Mouse (Mus musculus): ENCODE data around the gene Zdhhc14. TPM values are rescaled to one million over a fixed set of nuclear protein-coding genes. Genes with fewer than 3 reads are reported as not detected.
A peak's percentile ranks its signal among the peaks of the same experiment; 100 is the strongest.

The Zdhhc14 gene
- total and polyA plus RNA-seq, 3 experiments: 0.34 to 1.3 (median 0.35) TPM

DNA sequence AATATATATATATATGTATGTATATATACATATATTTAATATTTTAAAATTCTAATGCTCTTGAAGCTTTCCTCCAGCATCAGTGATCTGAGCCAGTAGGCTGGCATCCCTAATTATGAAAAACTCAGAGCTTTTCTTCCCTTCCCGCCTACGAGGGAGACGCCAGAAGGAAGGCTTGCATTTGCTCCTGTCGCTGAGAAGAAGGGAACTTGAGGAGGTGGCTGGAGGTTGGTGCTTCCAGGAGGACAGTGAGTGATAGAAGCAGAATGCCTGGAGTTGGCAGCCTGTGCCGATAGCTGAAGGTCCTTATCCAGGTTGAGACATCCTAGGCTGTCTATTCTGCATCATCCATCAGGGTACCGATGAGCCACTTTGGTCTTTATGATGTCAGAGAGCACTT is 37.2 kb downstream of the Zdhhc14 start:
- no peak for TF ChIP-seq KAT2A (IDR thresholded peaks at IDR 0.05; ENCODE audit: insufficient replicate concordance, low read length)
- no peak for TF ChIP-seq JUN (IDR thresholded peaks at IDR 0.05; ENCODE audit: insufficient read depth, low read depth, low read length)
- TF ChIP-seq ZMIZ1 (IDR thresholded peaks at IDR 0.05; ENCODE audit: low read depth, low read length): no peak
- no peak for TF ChIP-seq JUND (conservative IDR thresholded peaks at IDR 0.05; ENCODE audit: low read depth, low read length)
- no peak for TF ChIP-seq ELF1 (IDR thresholded peaks at IDR 0.05; ENCODE audit: low read depth, low read length)
- no peak for TF ChIP-seq CHD2 (IDR thresholded peaks at IDR 0.05; ENCODE audit: low read length)
- TF ChIP-seq MAFK (IDR thresholded peaks at IDR 0.05; ENCODE audit: insufficient replicate concordance, low read length): no peak
- TF ChIP-seq IRF4 (IDR thresholded peaks at IDR 0.05; ENCODE audit: low read depth, low read length): no peak
- TF ChIP-seq NELFE (IDR thresholded peaks at IDR 0.05; ENCODE audit: low read depth, low read length): no peak
- no peak for TF ChIP-seq MEF2A (IDR thresholded peaks at IDR 0.05; ENCODE audit: borderline replicate concordance, low read depth, low read length)
- TF ChIP-seq BHLHE40 (IDR thresholded peaks at IDR 0.05; ENCODE audit: low read depth, low read length): no peak
- no peak for TF ChIP-seq MAX (IDR thresholded peaks at IDR 0.05; ENCODE audit: low read length)
- TF ChIP-seq GABPA (IDR thresholded peaks at IDR 0.05; ENCODE audit: insufficient replicate concordance, low read depth, low read length): no peak
- TF ChIP-seq RCOR1 (conservative IDR thresholded peaks at IDR 0.05; ENCODE audit: low read depth, low read length): no peak
- TF ChIP-seq USF2 (conservative IDR thresholded peaks at IDR 0.05; ENCODE audit: low read depth, low read length): no peak
- Histone ChIP-seq H3K36me3 (replicated peaks in 1 of 2; ENCODE audit: control insufficient read depth in 1 of 2, insufficient read depth in 1 of 2, low read length in 1 of 2) (no peaks in the 10 kb centered on the region), H3K79me2 (replicated peaks; ENCODE audit: control insufficient read depth, extremely low read depth, insufficient read depth, poor library complexity, severe bottlenecking) (no peaks in the 10 kb centered on the region), H3K4me1 (ENCODE audit: control insufficient read depth in 1 of 2, insufficient read depth in 2 of 2) (no peaks in the 10 kb centered on the region), H3K9ac (ENCODE audit: insufficient read depth, low read depth) (no peak overlapping the region), H3K4me2 (ENCODE audit: insufficient read depth, low read depth, poor library complexity, severe bottlenecking) (no peak overlapping the region), H3K27ac (ENCODE audit: insufficient read depth, low read depth) (no peak overlapping the region), H3K27me3 (replicated peaks) (no peaks in the 10 kb centered on the region), H3K9me3 (replicated peaks; ENCODE audit: low read length) (no peaks in the 10 kb centered on the region), H3K4me3 (replicated peaks in 1 of 3; ENCODE audit: low read depth in 2 of 3, low read length in 2 of 3, poor library complexity in 1 of 3) (no peak overlapping the region)
- no peak for DNase-seq (ENCODE audit: extremely low read depth)
- dilution Hi-C loops (cut with MboI; ENCODE audit: extremely low pct_ligation_motif_present, extremely low pct_unique_long_range_greater_than_20kb, low sequenced_read_pairs): no loop called here
- in situ Hi-C loops (cut with MboI; ENCODE audit: low pct_ligation_motif_present, low pct_unique_long_range_greater_than_20kb, low sequenced_read_pairs): no loop called here

DNA sequence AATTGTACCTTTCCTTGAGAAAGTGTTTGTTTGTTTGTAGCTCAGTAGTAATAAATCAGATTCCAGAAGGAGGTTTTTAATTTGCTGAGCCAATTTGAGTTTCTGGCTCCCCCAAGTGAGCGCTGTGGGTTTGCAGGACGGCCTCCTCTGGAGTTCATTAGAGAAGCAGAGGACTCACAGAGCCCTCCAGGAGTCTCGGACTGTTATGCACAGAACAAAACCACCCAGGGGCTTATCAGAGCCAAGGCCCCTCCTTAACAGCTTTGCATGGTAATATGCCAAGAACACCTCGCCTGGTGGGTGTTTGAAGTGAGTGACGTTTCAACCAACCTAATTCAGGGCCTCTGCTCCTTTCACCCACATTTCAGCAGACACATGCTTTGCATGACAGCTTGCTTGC is 40.5 kb downstream of the Zdhhc14 start:
- dilution Hi-C loops (cut with MboI; ENCODE audit: extremely low pct_ligation_motif_present, extremely low pct_unique_long_range_greater_than_20kb, low sequenced_read_pairs) (no loop called here), in situ Hi-C loops (cut with MboI; ENCODE audit: low pct_ligation_motif_present, low pct_unique_long_range_greater_than_20kb, low sequenced_read_pairs) (no loop called here)
- Histone ChIP-seq H3K4me1 (ENCODE audit: control insufficient read depth in 1 of 2, insufficient read depth in 2 of 2) (no peaks in the 10 kb centered on the region), H3K27me3 (replicated peaks) (no peaks in the 10 kb centered on the region), H3K9ac (ENCODE audit: insufficient read depth, low read depth) (no peak overlapping the region), H3K36me3 (replicated peaks in 1 of 2; ENCODE audit: control insufficient read depth in 1 of 2, insufficient read depth in 1 of 2, low read length in 1 of 2) (no peaks in the 10 kb centered on the region), H3K79me2 (replicated peaks; ENCODE audit: control insufficient read depth, extremely low read depth, insufficient read depth, poor library complexity, severe bottlenecking) (no peaks in the 10 kb centered on the region), H3K4me2 (ENCODE audit: insufficient read depth, low read depth, poor library complexity, severe bottlenecking) (no peak overlapping the region), H3K27ac (ENCODE audit: insufficient read depth, low read depth) (no peak overlapping the region), H3K9me3 (replicated peaks; ENCODE audit: low read length) (no peaks in the 10 kb centered on the region), H3K4me3 (replicated peaks in 1 of 3; ENCODE audit: low read depth in 2 of 3, low read length in 2 of 3, poor library complexity in 1 of 3) (no peak overlapping the region)
- TF ChIP-seq GABPA (IDR thresholded peaks at IDR 0.05; ENCODE audit: insufficient replicate concordance, low read depth, low read length) (no peak), CTCF (conservative IDR thresholded peaks at IDR 0.05 in 1 of 2, IDR thresholded peaks at IDR 0.05 in 1 of 2; ENCODE audit: low read depth in 2 of 2, low read length in 2 of 2) (peak in 1 of 2 experiments; percentile 16; a peak in 1 of 4 replicates), RAD21 (IDR thresholded peaks at IDR 0.05; ENCODE audit: low read depth, low read length) (peak; percentile 7)
- no peak for DNase-seq (ENCODE audit: extremely low read depth)

Measured in CH12.LX (cell line).